Mouse (Mus musculus): Measurements from ENCODE around the gene Spcs2. TPM values are rescaled to one million over a fixed set of nuclear protein-coding genes. Genes with fewer than 3 reads are reported as not detected.

Gene Spcs2
- 83.7 and 91.7 TPM in 2 replicates for polyA plus RNA-seq (2012; rRNA removed)

DNA sequence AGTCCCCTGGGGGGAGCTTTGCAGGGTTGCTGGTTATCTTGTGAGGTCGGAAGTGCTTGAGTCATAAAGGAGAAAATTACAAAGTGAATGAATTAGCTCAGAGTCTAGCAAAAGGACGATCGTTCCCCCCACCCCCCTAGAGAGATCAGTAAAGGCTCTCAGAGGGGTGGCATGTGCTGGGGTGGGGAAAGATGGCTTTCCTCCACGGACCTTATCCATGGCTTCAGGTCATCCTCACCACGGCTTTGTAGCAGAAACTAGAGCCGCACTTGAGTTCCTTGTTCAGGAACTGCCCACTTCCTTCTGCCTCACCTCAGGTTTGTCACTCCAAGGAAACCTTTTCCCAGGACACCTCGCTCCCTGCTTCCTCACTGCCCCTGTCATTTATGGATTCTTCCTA, at the start of gene Spcs2:
Gene Spcs2 (minus strand): TSS at position 101 of the 400 bp plus-strand sequence.
- Histone ChIP-seq H3K4me1 (replicated peaks; ENCODE audit: control insufficient read depth, insufficient read depth, low read length) (no peaks in the 10 kb centered on the region), H3K4me3 (ENCODE audit: control insufficient read depth, insufficient read depth, low read length) (no peak within 1 kb of the TSS), H3K36me3 (ENCODE audit: control insufficient read depth, insufficient read depth, low read length) (no peaks in the 10 kb centered on the region; the same call in none of the 2 replicates), H3K27ac (ENCODE audit: control insufficient read depth, insufficient read depth, low read length) (no peak within 1 kb of the TSS), H3K27me3 (ENCODE audit: control insufficient read depth, insufficient read depth, low read length) (no peaks in the 10 kb centered on the region)
- TF ChIP-seq POLR2A (IDR thresholded peaks at IDR 0.05; ENCODE audit: control insufficient read depth, extremely low read depth, insufficient read depth, low read length, poor library complexity): no peak
- no peak for TF ChIP-seq CTCF (IDR thresholded peaks at IDR 0.05; ENCODE audit: borderline replicate concordance, control insufficient read depth, extremely low read depth, insufficient read depth, low read length, poor library complexity)
- WGBS: 66% methylated on average over 7 of the region's 7 CpGs
- DNase-seq: no peak

GRCm38 (mm10) chr7:99911038-99911437, 47.8 kb upstream of the Spcs2 start:
- WGBS: 9% methylated on average over 5 of the region's 5 CpGs
- peak; percentile 85 for DNase-seq
- Histone ChIP-seq H3K27me3 (ENCODE audit: control insufficient read depth, insufficient read depth, low read length) (no peaks in the 10 kb centered on the region), H3K27ac (ENCODE audit: control insufficient read depth, insufficient read depth, low read length) (peak overlapping the region; percentile 85), H3K4me1 (replicated peaks; ENCODE audit: control insufficient read depth, insufficient read depth, low read length) (peaks cover 83% of the 10 kb centered on the region), H3K4me3 (ENCODE audit: control insufficient read depth, insufficient read depth, low read length) (no peak overlapping the region), H3K36me3 (ENCODE audit: control insufficient read depth, insufficient read depth, low read length) (no peaks in the 10 kb centered on the region)
- TF ChIP-seq POLR2A (IDR thresholded peaks at IDR 0.05; ENCODE audit: control insufficient read depth, extremely low read depth, insufficient read depth, low read length, poor library complexity) (no peak), CTCF (IDR thresholded peaks at IDR 0.05; ENCODE audit: borderline replicate concordance, control insufficient read depth, extremely low read depth, insufficient read depth, low read length, poor library complexity) (no peak)

DNA sequence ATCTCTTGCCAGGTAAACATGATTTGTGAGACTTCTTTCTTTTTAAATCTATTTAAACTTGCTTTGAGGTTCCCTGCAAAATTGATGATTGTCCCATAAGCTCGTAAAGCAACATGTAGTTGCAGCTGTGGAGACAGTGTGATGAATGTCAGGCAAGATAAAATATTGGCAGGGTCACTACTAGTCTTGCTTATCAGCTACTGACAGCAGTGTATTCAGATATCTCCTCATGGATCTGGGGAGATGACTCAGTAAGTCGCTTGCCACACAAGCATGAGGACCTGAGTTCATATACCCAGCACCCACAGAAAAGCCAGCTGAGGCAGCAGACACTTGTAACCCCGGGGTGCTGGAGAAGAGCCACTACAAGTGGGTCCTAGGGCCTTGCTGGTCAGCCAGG, 44.2 kb upstream of the Spcs2 start:
- no peaks in the 10 kb centered on the region for H3K27me3 ChIP-seq (ENCODE audit: control insufficient read depth, insufficient read depth, low read length)
- 83% methylated on average over 3 of the region's 3 CpGs for WGBS
- TF ChIP-seq CTCF (IDR thresholded peaks at IDR 0.05; ENCODE audit: borderline replicate concordance, control insufficient read depth, extremely low read depth, insufficient read depth, low read length, poor library complexity) (no peak), POLR2A (IDR thresholded peaks at IDR 0.05; ENCODE audit: control insufficient read depth, extremely low read depth, insufficient read depth, low read length, poor library complexity) (no peak)
- H3K4me1 ChIP-seq (replicated peaks; ENCODE audit: control insufficient read depth, insufficient read depth, low read length): peaks cover 77% of the 10 kb centered on the region
- H3K4me3 ChIP-seq (ENCODE audit: control insufficient read depth, insufficient read depth, low read length): no peak overlapping the region
- DNase-seq: no peak
- peak overlapping the region; percentile 55; the same call in 1 of the 2 replicates for H3K27ac ChIP-seq (ENCODE audit: control insufficient read depth, insufficient read depth, low read length)
- H3K36me3 ChIP-seq (ENCODE audit: control insufficient read depth, insufficient read depth, low read length): no peaks in the 10 kb centered on the region

DNA sequence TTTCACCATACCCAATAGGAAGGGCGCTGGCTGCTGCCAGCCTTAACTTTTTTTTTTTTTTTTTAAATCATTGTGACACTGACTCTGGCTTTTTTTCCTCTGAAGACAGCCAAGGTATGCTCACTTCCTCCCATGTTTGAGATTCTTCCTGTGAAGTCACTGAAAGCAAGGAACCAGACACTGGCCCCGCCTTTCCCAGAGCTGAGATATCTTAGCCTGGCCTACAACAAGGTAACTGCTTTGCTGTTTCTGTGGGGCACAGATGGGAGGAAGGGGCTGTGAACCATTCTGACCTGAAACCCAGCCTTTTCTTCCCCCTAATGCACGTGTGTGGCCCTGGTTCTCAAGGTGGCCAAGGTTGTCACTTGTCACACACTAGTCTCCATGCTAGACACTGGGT, 43.1 kb upstream of the Spcs2 start:
- H3K36me3 ChIP-seq (ENCODE audit: control insufficient read depth, insufficient read depth, low read length): no peaks in the 10 kb centered on the region
- DNase-seq: no peak
- H3K4me3 ChIP-seq (ENCODE audit: control insufficient read depth, insufficient read depth, low read length): no peak overlapping the region
- peaks cover 78% of the 10 kb centered on the region for H3K4me1 ChIP-seq (replicated peaks; ENCODE audit: control insufficient read depth, insufficient read depth, low read length)
- H3K27ac ChIP-seq (ENCODE audit: control insufficient read depth, insufficient read depth, low read length): peak overlapping the region; percentile 42
- TF ChIP-seq CTCF (IDR thresholded peaks at IDR 0.05; ENCODE audit: borderline replicate concordance, control insufficient read depth, extremely low read depth, insufficient read depth, low read length, poor library complexity): no peak
- TF ChIP-seq POLR2A (IDR thresholded peaks at IDR 0.05; ENCODE audit: control insufficient read depth, extremely low read depth, insufficient read depth, low read length, poor library complexity): no peak
- 88% methylated on average over 3 of the region's 3 CpGs for WGBS
- no peaks in the 10 kb centered on the region for H3K27me3 ChIP-seq (ENCODE audit: control insufficient read depth, insufficient read depth, low read length)

DNA sequence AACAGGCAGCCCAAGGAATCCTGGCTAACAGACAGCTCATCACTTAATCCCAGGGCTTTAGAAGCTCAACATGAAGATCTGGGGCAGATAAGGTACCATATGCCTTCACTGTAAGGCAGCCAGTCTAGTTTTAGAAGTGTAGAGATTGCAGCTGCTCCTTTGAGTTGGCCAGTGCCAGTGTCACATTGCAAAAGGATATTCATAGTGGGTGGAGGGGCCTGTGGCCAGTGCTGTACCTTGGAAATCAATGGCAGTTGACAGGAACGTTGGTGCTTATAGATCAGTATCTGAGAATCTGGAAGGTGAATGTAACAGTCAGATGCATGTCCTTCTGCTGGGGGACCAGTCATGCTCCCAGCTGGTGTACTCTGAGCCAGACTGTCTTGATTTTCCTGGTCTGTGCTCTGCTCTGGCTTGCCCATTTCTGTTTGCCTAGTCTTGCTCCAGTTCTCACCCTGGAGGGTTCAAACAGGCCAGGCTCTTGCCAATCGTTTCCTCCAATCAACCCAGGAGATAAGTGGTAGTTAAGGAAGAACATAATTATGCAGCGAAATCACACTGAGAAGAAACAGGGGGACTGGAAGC, 41.3 kb upstream of the Spcs2 start:
- peaks cover 71% of the 10 kb centered on the region for H3K4me1 ChIP-seq (replicated peaks; ENCODE audit: control insufficient read depth, insufficient read depth, low read length)
- no peaks in the 10 kb centered on the region for H3K27me3 ChIP-seq (ENCODE audit: control insufficient read depth, insufficient read depth, low read length)
- H3K36me3 ChIP-seq (ENCODE audit: control insufficient read depth, insufficient read depth, low read length): no peaks in the 10 kb centered on the region
- DNase-seq: no peak
- no peak for TF ChIP-seq CTCF (IDR thresholded peaks at IDR 0.05; ENCODE audit: borderline replicate concordance, control insufficient read depth, extremely low read depth, insufficient read depth, low read length, poor library complexity)
- no peak for TF ChIP-seq POLR2A (IDR thresholded peaks at IDR 0.05; ENCODE audit: control insufficient read depth, extremely low read depth, insufficient read depth, low read length, poor library complexity)
- WGBS: 69% methylated on average over 3 of the region's 3 CpGs
- peak overlapping the region; percentile 19; the same call in 1 of the 2 replicates for H3K27ac ChIP-seq (ENCODE audit: control insufficient read depth, insufficient read depth, low read length)
- no peak overlapping the region for H3K4me3 ChIP-seq (ENCODE audit: control insufficient read depth, insufficient read depth, low read length)

GRCm38 (mm10) chr7:99902918-99903665, 39.8 kb upstream of the Spcs2 start:
- WGBS: 73% methylated on average over 11 of the region's 11 CpGs
- Histone ChIP-seq H3K4me1 (replicated peaks; ENCODE audit: control insufficient read depth, insufficient read depth, low read length) (peaks cover 60% of the 10 kb centered on the region), H3K4me3 (ENCODE audit: control insufficient read depth, insufficient read depth, low read length) (peak overlapping the region; percentile 15), H3K36me3 (ENCODE audit: control insufficient read depth, insufficient read depth, low read length) (no peaks in the 10 kb centered on the region), H3K27ac (ENCODE audit: control insufficient read depth, insufficient read depth, low read length) (peak overlapping the region; percentile 97), H3K27me3 (ENCODE audit: control insufficient read depth, insufficient read depth, low read length) (no peaks in the 10 kb centered on the region)
- TF ChIP-seq POLR2A (IDR thresholded peaks at IDR 0.05; ENCODE audit: control insufficient read depth, extremely low read depth, insufficient read depth, low read length, poor library complexity) (no peak), CTCF (IDR thresholded peaks at IDR 0.05; ENCODE audit: borderline replicate concordance, control insufficient read depth, extremely low read depth, insufficient read depth, low read length, poor library complexity) (no peak)
- DNase-seq: no peak
